Mouse (Mus musculus) midbrain, embryonic 10.5 days (tissue): ENCODE data around the gene Exoc6b. TPM values are rescaled to one million over a fixed set of nuclear protein-coding genes. Genes with fewer than 3 reads are reported as not detected.

Experiments
- DNase-seq: peaks from one replicate; pipeline ENCODE4 v3.0.0-alpha.2; 2017; ENCODE audit warnings: low spot score
- H3K27ac ChIP-seq: fragments of 300-500 bp; sonication (generic); replicated peaks from 2 replicates; pipeline ENCODE4 v1.5.1; 2016; ENCODE audit warnings: mild to moderate bottlenecking
- H3K27me3 ChIP-seq: fragments of 300-500 bp; sonication (generic); 2 replicates; pipeline ENCODE4 v1.6.1; 2016; ENCODE audit warnings: low read depth, mild to moderate bottlenecking; ENCODE audit not compliant: poor library complexity, severe bottlenecking
- H3K36me3 ChIP-seq: fragments of 300-500 bp; sonication (generic); 2 replicates; pipeline ENCODE4 v1.6.1; 2016; ENCODE audit warnings: mild to moderate bottlenecking, moderate library complexity
- H3K4me1 ChIP-seq: fragments of 300-500 bp; sonication (generic); 2 replicates; pipeline ENCODE4 v1.6.1; 2016
- H3K4me3 ChIP-seq: fragments of 300-500 bp; sonication (generic); 2 replicates; pipeline ENCODE4 v1.5.1; 2016; ENCODE audit warnings: mild to moderate bottlenecking, moderate library complexity
- H3K9me3 ChIP-seq: fragments of 300-500 bp; sonication (generic); replicated peaks from 2 replicates; pipeline ENCODE4 v1.6.1; 2016; ENCODE audit warnings: mild to moderate bottlenecking
- WGBS: fragments of 180-500 bp; shearing (Covaris S2); methylation state at CpG from one replicate; pipeline ENCODE4 v1.1.7; 2016; 5-methylcytosine and 5-hydroxymethylcytosine counted together
- polyA plus RNA-seq: library from polyadenylated mRNA; unstranded; fragments of >200 nt; fragmentation: Nextera tagmentation; extraction: Ambion mirVana; gene quantifications from 2 replicates; pipeline ENCODE4 v1.2.1, GENCODE M21; 2016

Gene Exoc6b
- polyA plus RNA-seq, 1 experiment from 2014 or later = 22.8 TPM

DNA sequence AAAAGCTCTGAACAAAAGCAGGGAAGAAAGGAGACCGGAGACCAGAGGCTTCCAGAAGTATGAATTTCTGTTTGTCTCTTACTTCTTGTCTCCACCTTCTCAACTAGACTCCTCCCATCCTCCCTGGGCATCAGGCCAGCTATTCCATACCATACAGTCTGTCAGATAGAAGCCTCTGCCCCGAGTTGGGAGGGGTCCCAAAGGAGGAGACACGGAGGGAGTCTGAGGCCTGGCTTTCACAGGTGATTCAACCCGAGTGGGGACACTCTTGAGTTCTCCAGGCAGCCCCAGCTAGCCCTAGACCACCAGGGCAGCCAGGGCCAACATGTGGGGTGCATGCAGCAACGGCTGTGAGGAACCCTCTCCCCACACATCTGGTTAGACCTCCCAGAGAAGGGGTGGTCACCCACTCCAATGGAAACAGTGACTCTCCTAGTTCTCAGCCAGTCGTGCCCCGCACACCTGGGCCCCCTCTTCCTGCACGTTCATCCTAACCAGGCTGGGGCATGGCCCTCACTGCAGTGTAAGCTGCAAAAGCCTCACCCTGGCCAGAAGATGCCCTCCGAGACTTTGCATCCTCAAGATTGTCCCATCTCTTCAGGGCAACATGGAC, 487.4 kb downstream of the Exoc6b start:
- no peak overlapping the region for H3K27ac ChIP-seq
- no peak overlapping the region for H3K4me3 ChIP-seq
- no peak for DNase-seq
- 57% methylated on average over 9 of the region's 9 CpGs for WGBS
- no peaks in the 10 kb centered on the region for H3K36me3 ChIP-seq
- no peaks in the 10 kb centered on the region for H3K9me3 ChIP-seq
- H3K4me1 ChIP-seq = peaks cover 44% of the 10 kb centered on the region
- peaks cover 100% of the 10 kb centered on the region for H3K27me3 ChIP-seq

DNA sequence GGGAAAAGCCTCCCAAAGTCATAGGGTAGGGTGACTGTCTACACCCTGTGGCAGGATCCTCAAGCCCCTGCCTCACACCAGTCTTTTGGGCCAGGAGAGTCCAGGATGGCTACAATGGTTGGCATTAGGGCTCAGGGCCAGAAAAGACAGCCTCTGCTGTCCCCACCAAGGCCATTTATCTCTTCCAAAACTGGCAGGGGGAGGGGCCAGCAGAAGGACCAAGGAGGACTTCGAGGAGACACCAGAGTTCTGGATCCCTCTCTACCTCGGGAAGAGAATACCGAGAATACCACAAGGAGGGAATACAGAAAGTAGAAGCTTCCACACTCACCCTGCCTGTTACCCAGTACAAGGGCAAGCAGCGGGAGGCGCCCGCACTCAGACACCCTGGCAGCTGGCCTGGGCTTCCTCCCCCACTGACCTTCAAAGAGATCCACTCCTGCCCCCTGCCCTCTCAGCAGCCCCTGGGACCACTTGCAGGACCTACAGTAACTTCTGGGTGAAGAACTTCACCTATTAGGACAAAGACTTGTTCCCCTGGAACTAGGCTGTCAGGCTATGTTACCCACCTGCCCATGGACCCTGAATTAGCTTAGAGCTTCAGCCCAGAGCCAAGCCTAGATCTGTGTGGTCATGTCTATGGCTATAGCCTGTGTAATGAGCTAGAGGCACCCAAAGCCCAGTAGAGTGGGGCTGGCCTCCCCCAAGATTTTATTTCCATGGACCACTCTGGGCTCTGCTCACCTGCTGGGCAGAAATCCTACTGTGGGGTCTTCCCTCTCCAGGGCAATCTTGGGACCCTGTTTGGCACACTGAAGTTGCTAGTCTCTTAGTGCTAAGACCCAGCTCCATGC, 488.1 kb downstream of the Exoc6b start:
- peaks cover 36% of the 10 kb centered on the region for H3K4me1 ChIP-seq
- no peak overlapping the region for H3K4me3 ChIP-seq
- H3K27ac ChIP-seq = no peak overlapping the region
- no peaks in the 10 kb centered on the region for H3K9me3 ChIP-seq
- DNase-seq = no peak
- H3K36me3 ChIP-seq = no peaks in the 10 kb centered on the region
- WGBS = 49% methylated on average over 6 of the region's 6 CpGs
- peaks cover 100% of the 10 kb centered on the region for H3K27me3 ChIP-seq

DNA sequence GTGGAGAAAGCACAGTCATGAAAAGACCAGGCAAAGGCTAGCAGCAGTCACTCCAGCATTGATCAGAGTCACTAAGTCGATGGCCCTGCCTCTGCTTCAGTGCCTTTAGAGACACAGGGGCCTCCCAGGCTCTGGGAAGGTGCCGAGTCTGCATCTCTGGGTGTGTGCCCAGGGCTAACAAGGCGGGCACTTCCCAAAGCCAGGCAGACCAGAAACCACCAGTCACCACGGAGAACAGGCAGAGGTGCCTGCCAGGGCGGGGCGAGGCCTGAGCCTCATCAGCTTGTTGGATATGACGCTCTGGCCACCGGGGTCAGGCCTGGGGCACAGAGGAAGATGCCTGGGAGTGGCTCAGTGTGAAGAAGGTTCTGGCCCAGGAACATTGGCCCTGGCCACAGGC, 489.8 kb downstream of the Exoc6b start:
- Histone ChIP-seq H3K27ac (no peak overlapping the region), H3K36me3 (no peaks in the 10 kb centered on the region), H3K9me3 (no peaks in the 10 kb centered on the region), H3K4me1 (peaks cover 26% of the 10 kb centered on the region), H3K27me3 (peaks cover 100% of the 10 kb centered on the region), H3K4me3 (no peak overlapping the region)
- WGBS = 68% methylated on average over 8 of the region's 8 CpGs
- DNase-seq = no peak

DNA sequence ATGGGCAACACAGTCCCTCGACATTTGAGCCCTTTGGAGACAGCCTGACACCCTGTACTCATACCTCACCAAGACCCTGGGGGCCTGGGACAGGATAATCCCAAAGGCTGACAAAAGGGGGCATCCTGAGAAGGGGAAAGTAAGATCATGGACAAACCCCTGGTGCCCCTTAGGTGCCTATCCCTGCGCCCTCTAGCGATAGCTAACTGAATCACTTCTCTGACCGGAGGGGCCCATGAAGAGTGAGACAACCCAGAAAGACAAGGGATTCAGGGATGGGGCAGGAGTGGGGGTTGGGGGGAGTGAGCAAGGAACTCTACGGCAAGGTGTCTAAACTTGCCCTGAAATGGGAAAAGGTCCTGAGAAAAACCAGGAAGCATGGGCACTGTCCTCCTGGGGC, 490.4 kb downstream of the Exoc6b start:
- Histone ChIP-seq H3K4me3 (no peak overlapping the region), H3K4me1 (peaks cover 26% of the 10 kb centered on the region), H3K27me3 (peaks cover 100% of the 10 kb centered on the region), H3K9me3 (no peaks in the 10 kb centered on the region), H3K36me3 (no peaks in the 10 kb centered on the region), H3K27ac (no peak overlapping the region)
- peak; percentile 44 for DNase-seq
- WGBS = 10% methylated on average over 5 of the region's 5 CpGs

DNA sequence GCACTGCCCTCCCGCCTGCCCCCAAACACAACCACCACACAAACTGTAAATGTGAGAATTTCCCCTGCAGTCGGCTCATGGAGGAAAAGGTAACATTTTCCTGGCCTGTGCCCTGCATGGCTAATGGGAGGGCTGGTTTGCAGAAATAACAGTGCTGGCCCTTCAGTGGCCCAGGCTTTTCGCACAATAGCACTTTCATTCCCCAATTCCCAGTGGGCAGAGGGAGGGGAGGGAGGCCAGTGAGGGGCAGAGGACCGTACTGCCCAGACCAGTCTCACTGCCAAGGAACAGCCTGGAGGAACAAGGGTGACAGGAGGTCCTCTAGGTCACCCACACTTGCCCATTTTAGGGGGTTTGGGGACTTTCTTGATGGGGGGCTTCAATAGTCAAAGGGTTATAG, 491.4 kb downstream of the Exoc6b start:
- H3K4me1 ChIP-seq = peaks cover 24% of the 10 kb centered on the region
- DNase-seq = no peak

DNA sequence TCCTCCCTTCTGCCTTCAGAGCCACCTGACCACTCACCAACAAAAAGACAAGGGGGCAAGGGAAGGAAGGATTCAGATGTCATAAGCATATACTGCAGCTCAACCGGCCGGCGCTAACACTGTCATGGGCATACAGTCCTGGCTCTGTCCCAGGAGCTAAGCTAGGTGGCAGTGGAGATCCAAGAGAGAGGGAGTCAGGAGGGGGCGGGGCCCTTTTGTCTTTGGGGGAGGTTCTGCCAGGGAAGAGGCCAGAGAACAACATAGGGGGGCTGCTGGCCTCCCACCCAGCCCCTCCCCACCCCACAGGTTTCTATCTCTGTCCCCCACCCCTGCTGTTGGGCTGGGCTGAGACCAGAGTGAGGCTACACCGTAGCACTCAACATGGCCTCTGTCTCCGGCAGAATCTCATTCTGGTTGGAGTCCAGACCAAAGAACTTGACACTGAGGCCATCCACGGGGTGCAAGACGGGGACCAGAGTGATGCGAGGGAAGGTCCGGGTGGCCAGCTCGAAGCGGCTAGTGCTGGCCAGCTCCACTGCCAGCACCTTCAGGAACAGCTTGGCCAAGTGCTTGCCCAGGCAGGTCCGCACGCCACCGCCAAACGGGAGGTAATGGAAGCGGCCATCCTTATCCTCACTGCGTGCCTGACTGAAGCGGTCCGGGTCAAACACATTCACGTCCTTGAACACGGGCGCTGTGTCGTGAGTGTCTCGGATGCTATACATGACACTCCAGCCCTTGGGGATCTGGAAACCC, 495.2 kb downstream of the Exoc6b start:
- WGBS = 32% methylated on average over 25 of the region's 25 CpGs
- no peaks in the 10 kb centered on the region for H3K9me3 ChIP-seq
- peaks cover 37% of the 10 kb centered on the region for H3K4me1 ChIP-seq
- peak overlapping the region; percentile 43 for H3K4me3 ChIP-seq
- H3K27me3 ChIP-seq = peaks cover 84% of the 10 kb centered on the region
- no peaks in the 10 kb centered on the region for H3K36me3 ChIP-seq
- peak overlapping the region; percentile 33; the same call in 1 of the 2 replicates for H3K27ac ChIP-seq
- peak; percentile 51 for DNase-seq

More for the DNA sequence above, 491.4 kb downstream of the Exoc6b start:
- WGBS = 55% methylated on average over 4 of the region's 4 CpGs
- H3K27me3 ChIP-seq = peaks cover 100% of the 10 kb centered on the region
- no peaks in the 10 kb centered on the region for H3K36me3 ChIP-seq
- no peak overlapping the region for H3K4me3 ChIP-seq
- H3K27ac ChIP-seq = no peak overlapping the region
- H3K9me3 ChIP-seq = no peaks in the 10 kb centered on the region

- no peaks in the 10 kb centered on the region for H3K9me3 ChIP-seq
- peak overlapping the region; percentile 75 for H3K27ac ChIP-seq
- peaks cover 53% of the 10 kb centered on the region for H3K27me3 ChIP-seq
- H3K4me3 ChIP-seq = no peak overlapping the region
- no peaks in the 10 kb centered on the region for H3K36me3 ChIP-seq
- peaks cover 45% of the 10 kb centered on the region for H3K4me1 ChIP-seq
- 50% methylated on average over 3 of the region's 3 CpGs for WGBS
- DNase-seq = no peak
Measured at GRCm38 (mm10) chr6:84570039-84570438, 499.3 kb downstream of the Exoc6b start.

DNA sequence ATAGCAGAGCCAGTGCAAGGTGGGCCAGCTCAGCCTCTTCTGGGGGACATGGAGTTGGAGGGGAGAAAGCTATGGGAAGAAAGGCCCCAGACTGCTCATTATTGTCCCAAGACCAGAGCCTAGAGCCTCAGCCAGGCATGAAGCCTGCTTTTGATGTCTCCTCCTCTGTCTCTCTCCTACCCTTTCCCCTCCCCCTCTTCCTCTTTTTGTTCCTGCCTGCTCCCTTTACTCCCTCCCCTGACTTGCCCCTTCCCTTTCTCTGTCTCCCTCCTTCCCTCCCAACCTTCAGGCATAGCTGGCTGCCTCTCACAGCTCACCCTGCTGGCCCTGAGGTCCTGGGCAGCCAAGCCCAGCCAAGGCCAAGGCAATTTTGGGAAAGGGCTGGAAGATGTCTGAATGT, 499.7 kb downstream of the Exoc6b start:
- Histone ChIP-seq H3K27ac (peak overlapping the region; percentile 75), H3K9me3 (no peaks in the 10 kb centered on the region), H3K4me3 (no peak overlapping the region), H3K36me3 (no peaks in the 10 kb centered on the region), H3K27me3 (peaks cover 50% of the 10 kb centered on the region), H3K4me1 (peaks cover 40% of the 10 kb centered on the region)
- no peak for DNase-seq

DNA sequence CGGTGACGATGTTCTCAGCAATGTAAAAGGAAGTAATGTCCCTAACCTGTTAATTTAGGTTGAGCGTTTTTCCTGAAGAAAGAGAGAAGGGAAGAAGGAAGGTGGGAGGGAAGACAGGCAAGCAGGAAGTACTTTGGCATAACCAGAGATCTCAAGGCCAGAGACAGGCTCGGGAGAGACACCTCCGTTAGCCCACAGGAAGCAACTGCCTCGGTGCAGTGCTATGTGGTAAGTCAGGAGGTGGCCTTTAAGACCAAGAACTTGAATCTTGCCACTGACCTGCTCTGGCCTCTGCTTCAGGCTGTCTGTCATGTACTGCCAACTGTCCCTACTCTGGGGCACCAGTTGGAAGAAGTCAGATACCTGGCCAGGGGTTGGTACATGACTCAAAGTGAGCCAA, 500.4 kb downstream of the Exoc6b start:
- Histone ChIP-seq H3K4me1 (peaks cover 33% of the 10 kb centered on the region), H3K27me3 (peaks cover 43% of the 10 kb centered on the region), H3K36me3 (no peaks in the 10 kb centered on the region), H3K4me3 (no peak overlapping the region), H3K27ac (peak overlapping the region; percentile 17; the same call in 1 of the 2 replicates), H3K9me3 (no peaks in the 10 kb centered on the region)
- no peak for DNase-seq
- WGBS = 82% methylated on average over 6 of the region's 6 CpGs

Other genes starting within 250 kb of the Exoc6b start
- 48.5 and 55.7 TPM in 2 replicates for gene Spr, start 68.3 kb upstream of the Exoc6b start, polyA plus RNA-seq
- 2.2 and 3.5 TPM in 2 replicates for gene Emx1, start 117.9 kb upstream of the Exoc6b start, polyA plus RNA-seq